Mouse (Mus musculus): ENCODE measurements at regions not wholly inside any gene's neighbourhood (a gene's known extent, or its start where the extent isn't known, plus 50 kb on each side); places are given as distances from the start of the nearest gene placed in this dataset.

- no peaks in the 10 kb centered on the region for H3K4me1 ChIP-seq (ENCODE audit: control insufficient read depth, insufficient read depth, low read length)
- H3K4me2 ChIP-seq (ENCODE audit: low read depth, low read length) = no peak overlapping the region
- no peaks in the 10 kb centered on the region for H3K27me3 ChIP-seq (ENCODE audit: control insufficient read depth, insufficient read depth, low read length)
- no peaks in the 10 kb centered on the region for H3K36me3 ChIP-seq (ENCODE audit: control insufficient read depth, insufficient read depth, low read length)
- H3K4me3 ChIP-seq (ENCODE audit: low read depth, low read length) = no peak overlapping the region
- no peak overlapping the region for H3K9ac ChIP-seq (replicated peaks; ENCODE audit: low read depth, low read length)
- H3K9me3 ChIP-seq (ENCODE audit: control insufficient read depth, low read length) = no peaks in the 10 kb centered on the region
- WGBS = 87% methylated on average over 11 of the region's 11 CpGs
- no peak overlapping the region for H3K27ac ChIP-seq (ENCODE audit: low read depth, low read length)
- no peak for ATAC-seq (ENCODE audit: low read depth)
These were observed 517.5 kb upstream of the Adamts16 start for GRCm38 (mm10) chr13:71359112-71359511.

DNA sequence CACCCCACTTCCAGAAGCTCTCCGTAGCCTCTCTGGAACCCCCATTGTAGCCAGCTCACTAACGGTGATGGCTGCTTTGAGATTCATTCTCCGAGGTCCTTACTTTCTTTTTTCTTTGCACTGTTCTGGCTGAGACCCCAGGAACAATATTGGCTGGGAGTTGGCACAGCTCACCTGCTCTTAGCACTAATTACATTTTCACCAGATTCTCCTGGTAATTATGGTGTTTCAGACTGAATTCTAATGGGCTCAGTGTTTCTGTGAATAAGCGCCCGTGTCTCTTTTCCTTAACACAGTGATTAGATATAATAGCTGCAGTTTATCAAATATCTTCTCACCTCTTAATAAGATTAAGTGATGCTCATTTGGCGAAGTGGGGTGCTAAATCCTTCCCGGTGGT, 509.2 kb upstream of the Adamts16 start:
- no peaks in the 10 kb centered on the region for H3K4me1 ChIP-seq (ENCODE audit: control insufficient read depth, insufficient read depth, low read length)
- 60% methylated on average over 7 of the region's 7 CpGs for WGBS
- no peak for ATAC-seq (ENCODE audit: low read depth)

GRCm38 (mm10) chr13:71342921-71343320, 501.3 kb upstream of the Adamts16 start:
- Histone ChIP-seq H3K9ac (replicated peaks; ENCODE audit: low read depth, low read length) (no peak overlapping the region), H3K27ac (ENCODE audit: low read depth, low read length) (no peak overlapping the region), H3K9me3 (ENCODE audit: control insufficient read depth, low read length) (no peaks in the 10 kb centered on the region), H3K4me3 (ENCODE audit: low read depth, low read length) (no peak overlapping the region), H3K36me3 (ENCODE audit: control insufficient read depth, insufficient read depth, low read length) (no peaks in the 10 kb centered on the region), H3K27me3 (ENCODE audit: control insufficient read depth, insufficient read depth, low read length) (no peaks in the 10 kb centered on the region), H3K4me1 (ENCODE audit: control insufficient read depth, insufficient read depth, low read length) (no peaks in the 10 kb centered on the region), H3K4me2 (ENCODE audit: low read depth, low read length) (no peak overlapping the region)
- 78% methylated on average over 1 of the region's 1 CpGs for WGBS
- ATAC-seq (ENCODE audit: low read depth) = no peak

More for the DNA sequence above, 509.2 kb upstream of the Adamts16 start:
- no peaks in the 10 kb centered on the region for H3K36me3 ChIP-seq (ENCODE audit: control insufficient read depth, insufficient read depth, low read length)
- no peak overlapping the region for H3K4me2 ChIP-seq (ENCODE audit: low read depth, low read length)
- H3K9ac ChIP-seq (replicated peaks; ENCODE audit: low read depth, low read length) = no peak overlapping the region
- no peak overlapping the region for H3K27ac ChIP-seq (ENCODE audit: low read depth, low read length)
- H3K27me3 ChIP-seq (ENCODE audit: control insufficient read depth, insufficient read depth, low read length) = no peaks in the 10 kb centered on the region
- no peaks in the 10 kb centered on the region for H3K9me3 ChIP-seq (ENCODE audit: control insufficient read depth, low read length)
- no peak overlapping the region for H3K4me3 ChIP-seq (ENCODE audit: low read depth, low read length)

GRCm38 (mm10) chr13:71338700-71339099, 497.1 kb upstream of the Adamts16 start:
- WGBS = 39% methylated on average over 6 of the region's 6 CpGs
- Histone ChIP-seq H3K4me2 (ENCODE audit: low read depth, low read length) (no peak overlapping the region), H3K27ac (ENCODE audit: low read depth, low read length) (no peak overlapping the region), H3K4me3 (ENCODE audit: low read depth, low read length) (no peak overlapping the region), H3K36me3 (ENCODE audit: control insufficient read depth, insufficient read depth, low read length) (no peaks in the 10 kb centered on the region), H3K9me3 (ENCODE audit: control insufficient read depth, low read length) (no peaks in the 10 kb centered on the region), H3K9ac (replicated peaks; ENCODE audit: low read depth, low read length) (no peak overlapping the region), H3K4me1 (ENCODE audit: control insufficient read depth, insufficient read depth, low read length) (no peaks in the 10 kb centered on the region), H3K27me3 (ENCODE audit: control insufficient read depth, insufficient read depth, low read length) (no peaks in the 10 kb centered on the region)
- ATAC-seq (ENCODE audit: low read depth) = no peak; the same call in 1 of the 2 replicates

DNA sequence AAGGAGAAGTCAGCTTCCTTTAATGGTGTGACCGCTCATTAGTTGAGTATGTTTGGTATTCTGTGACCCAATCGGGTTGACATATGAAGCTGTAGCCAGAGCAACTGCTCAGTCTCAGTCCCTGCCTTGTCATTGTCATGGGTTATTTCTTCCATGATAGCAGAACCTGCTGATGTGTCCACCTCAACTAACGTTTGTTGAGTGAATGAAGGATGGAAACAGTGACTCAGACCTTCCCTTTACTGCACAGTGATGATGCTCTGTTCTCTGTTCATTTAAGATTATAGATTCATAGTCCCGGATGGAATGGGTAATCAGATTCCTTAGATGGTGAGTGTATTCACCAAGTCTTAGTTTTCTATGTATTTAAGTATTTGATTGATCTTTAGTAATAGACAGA, 493.3 kb upstream of the Adamts16 start:
- Histone ChIP-seq H3K4me2 (ENCODE audit: low read depth, low read length) (no peak overlapping the region), H3K27me3 (ENCODE audit: control insufficient read depth, insufficient read depth, low read length) (no peaks in the 10 kb centered on the region), H3K36me3 (ENCODE audit: control insufficient read depth, insufficient read depth, low read length) (no peaks in the 10 kb centered on the region), H3K9me3 (ENCODE audit: control insufficient read depth, low read length) (no peaks in the 10 kb centered on the region), H3K4me1 (ENCODE audit: control insufficient read depth, insufficient read depth, low read length) (no peaks in the 10 kb centered on the region), H3K9ac (replicated peaks; ENCODE audit: low read depth, low read length) (no peak overlapping the region), H3K4me3 (ENCODE audit: low read depth, low read length) (no peak overlapping the region), H3K27ac (ENCODE audit: low read depth, low read length) (no peak overlapping the region)
- no peak for ATAC-seq (ENCODE audit: low read depth)
- WGBS = 89% methylated on average over 4 of the region's 4 CpGs

GRCm38 (mm10) chr13:71333146-71333545, 491.5 kb upstream of the Adamts16 start:
- H3K27ac ChIP-seq (ENCODE audit: low read depth, low read length) = no peak overlapping the region
- H3K27me3 ChIP-seq (ENCODE audit: control insufficient read depth, insufficient read depth, low read length) = no peaks in the 10 kb centered on the region
- no peaks in the 10 kb centered on the region for H3K9me3 ChIP-seq (ENCODE audit: control insufficient read depth, low read length)
- no peak overlapping the region for H3K9ac ChIP-seq (replicated peaks; ENCODE audit: low read depth, low read length)
- H3K4me3 ChIP-seq (ENCODE audit: low read depth, low read length) = no peak overlapping the region
- H3K4me2 ChIP-seq (ENCODE audit: low read depth, low read length) = no peak overlapping the region
- 90% methylated on average over 4 of the region's 4 CpGs for WGBS
- ATAC-seq (ENCODE audit: low read depth) = no peak
- H3K4me1 ChIP-seq (ENCODE audit: control insufficient read depth, insufficient read depth, low read length) = no peaks in the 10 kb centered on the region
- no peaks in the 10 kb centered on the region for H3K36me3 ChIP-seq (ENCODE audit: control insufficient read depth, insufficient read depth, low read length)

DNA sequence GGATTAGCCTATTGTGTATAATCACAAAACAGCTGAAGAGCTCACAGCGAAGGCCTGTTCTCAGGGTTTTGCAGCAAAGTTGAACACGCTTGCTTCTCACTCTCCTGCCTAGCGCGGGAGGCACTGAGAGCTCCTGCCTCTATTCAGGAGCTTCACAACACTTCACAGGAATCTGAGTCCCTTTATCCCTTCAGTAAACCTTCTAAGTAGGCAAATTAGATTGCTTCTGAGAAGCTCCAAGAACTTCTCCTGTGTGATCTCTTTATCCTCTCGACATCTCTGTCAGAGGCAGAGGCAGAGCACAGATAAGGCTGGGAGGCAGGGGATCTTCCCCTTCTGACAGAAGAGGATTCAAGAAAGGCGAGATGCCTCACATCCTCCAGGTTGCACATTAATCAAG, 488.7 kb upstream of the Adamts16 start:
- Histone ChIP-seq H3K27me3 (ENCODE audit: control insufficient read depth, insufficient read depth, low read length) (no peaks in the 10 kb centered on the region), H3K4me2 (ENCODE audit: low read depth, low read length) (no peak overlapping the region), H3K4me1 (ENCODE audit: control insufficient read depth, insufficient read depth, low read length) (no peaks in the 10 kb centered on the region), H3K9me3 (ENCODE audit: control insufficient read depth, low read length) (no peaks in the 10 kb centered on the region), H3K4me3 (ENCODE audit: low read depth, low read length) (no peak overlapping the region), H3K9ac (replicated peaks; ENCODE audit: low read depth, low read length) (no peak overlapping the region), H3K27ac (ENCODE audit: low read depth, low read length) (no peak overlapping the region), H3K36me3 (ENCODE audit: control insufficient read depth, insufficient read depth, low read length) (no peaks in the 10 kb centered on the region)
- no peak for ATAC-seq (ENCODE audit: low read depth)
- 59% methylated on average over 6 of the region's 6 CpGs for WGBS

- Histone ChIP-seq H3K4me3 (ENCODE audit: low read depth, low read length) (no peak overlapping the region), H3K27me3 (ENCODE audit: control insufficient read depth, insufficient read depth, low read length) (no peaks in the 10 kb centered on the region), H3K36me3 (ENCODE audit: control insufficient read depth, insufficient read depth, low read length) (no peaks in the 10 kb centered on the region), H3K4me1 (ENCODE audit: control insufficient read depth, insufficient read depth, low read length) (no peaks in the 10 kb centered on the region), H3K9me3 (ENCODE audit: control insufficient read depth, low read length) (no peaks in the 10 kb centered on the region), H3K9ac (replicated peaks; ENCODE audit: low read depth, low read length) (no peak overlapping the region), H3K27ac (ENCODE audit: low read depth, low read length) (no peak overlapping the region), H3K4me2 (ENCODE audit: low read depth, low read length) (no peak overlapping the region)
- 72% methylated on average over 4 of the region's 4 CpGs for WGBS
- no peak for ATAC-seq (ENCODE audit: low read depth)
These were observed 486.5 kb upstream of the Adamts16 start for GRCm38 (mm10) chr13:71327802-71328753.

DNA sequence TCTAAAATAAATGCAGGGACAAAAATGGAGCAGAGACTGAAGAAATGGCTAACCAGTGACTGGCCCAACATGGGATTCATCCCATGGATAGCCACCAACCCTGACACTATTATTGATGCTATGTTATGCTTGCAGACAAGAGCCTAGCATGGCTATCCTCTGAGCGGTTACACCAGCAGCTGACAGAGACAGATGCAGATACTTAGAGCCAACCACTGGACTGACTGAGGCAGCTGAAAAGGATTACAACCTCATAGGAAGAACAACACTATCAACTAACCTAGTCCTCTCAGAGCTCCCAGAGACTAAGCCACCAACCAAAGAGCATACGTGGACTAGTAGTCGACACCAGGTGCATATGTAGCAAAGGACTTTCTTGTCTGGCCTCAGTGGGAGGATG, 478.9 kb upstream of the Adamts16 start:
- H3K4me3 ChIP-seq (ENCODE audit: low read depth, low read length) = no peak overlapping the region
- no peaks in the 10 kb centered on the region for H3K27me3 ChIP-seq (ENCODE audit: control insufficient read depth, insufficient read depth, low read length)
- ATAC-seq (ENCODE audit: low read depth) = no peak
- H3K4me1 ChIP-seq (ENCODE audit: control insufficient read depth, insufficient read depth, low read length) = no peaks in the 10 kb centered on the region
- H3K36me3 ChIP-seq (ENCODE audit: control insufficient read depth, insufficient read depth, low read length) = no peaks in the 10 kb centered on the region
- no peak overlapping the region for H3K27ac ChIP-seq (ENCODE audit: low read depth, low read length)
- H3K4me2 ChIP-seq (ENCODE audit: low read depth, low read length) = no peak overlapping the region
- 93% methylated on average over 3 of the region's 3 CpGs for WGBS
- no peak overlapping the region for H3K9ac ChIP-seq (replicated peaks; ENCODE audit: low read depth, low read length)
- H3K9me3 ChIP-seq (ENCODE audit: control insufficient read depth, low read length) = no peaks in the 10 kb centered on the region
